Mouse (Mus musculus): ENCODE results near the gene Ndufa1. TPM values are rescaled to one million over a fixed set of nuclear protein-coding genes. Genes with fewer than 3 reads are reported as not detected.
"Not testable (repeated sequence)": the region's sequence is repeated elsewhere in the genome, so short reads cannot be mapped to it uniquely, and the experiment has no call there.

Ndufa1 gene
- polyA plus RNA-seq, 1 experiment from 2014 or later, result 382 TPM

DNA sequence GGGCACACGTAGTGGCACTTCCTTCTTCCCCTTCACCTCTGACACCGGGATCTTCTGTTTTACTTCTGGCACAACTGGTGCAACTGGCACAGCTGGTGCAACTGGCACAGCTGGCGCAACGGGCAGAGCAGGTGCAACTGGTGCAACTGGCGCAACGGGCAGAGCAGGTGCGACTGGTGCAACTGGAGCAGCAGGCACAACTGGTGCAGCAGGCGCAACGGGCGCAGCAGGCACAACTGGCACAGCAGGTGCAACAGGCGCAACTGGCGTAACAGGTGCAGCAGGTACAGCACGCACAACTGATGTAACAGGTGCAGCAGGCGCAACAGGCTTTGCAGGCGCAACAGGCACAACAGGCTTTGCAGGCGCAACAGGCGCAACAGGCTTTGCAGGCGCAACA lies 27.8 kb downstream of the Ndufa1 start:
- no peaks in the 10 kb centered on the region for H3K27me3 ChIP-seq (replicated peaks; ENCODE audit: control insufficient read depth, insufficient read depth, low read length)
- WGBS, result 76% methylated on average over 18 of the region's 18 CpGs
- no peak overlapping the region for H3K4me2 ChIP-seq (ENCODE audit: low read depth, low read length)
- no peak overlapping the region for H3K4me3 ChIP-seq (ENCODE audit: low read length)
- no peak overlapping the region for H3K27ac ChIP-seq (ENCODE audit: low read length)
- H3K36me3 ChIP-seq (ENCODE audit: control insufficient read depth, insufficient read depth, low read length), result no peaks in the 10 kb centered on the region
- no peak for ATAC-seq
- H3K9ac ChIP-seq (ENCODE audit: low read depth, low read length), result no peak overlapping the region
- no peaks in the 10 kb centered on the region for H3K9me3 ChIP-seq (ENCODE audit: control insufficient read depth, low read length)
- H3K4me1 ChIP-seq (ENCODE audit: control insufficient read depth, insufficient read depth, low read length), result no peaks in the 10 kb centered on the region

DNA sequence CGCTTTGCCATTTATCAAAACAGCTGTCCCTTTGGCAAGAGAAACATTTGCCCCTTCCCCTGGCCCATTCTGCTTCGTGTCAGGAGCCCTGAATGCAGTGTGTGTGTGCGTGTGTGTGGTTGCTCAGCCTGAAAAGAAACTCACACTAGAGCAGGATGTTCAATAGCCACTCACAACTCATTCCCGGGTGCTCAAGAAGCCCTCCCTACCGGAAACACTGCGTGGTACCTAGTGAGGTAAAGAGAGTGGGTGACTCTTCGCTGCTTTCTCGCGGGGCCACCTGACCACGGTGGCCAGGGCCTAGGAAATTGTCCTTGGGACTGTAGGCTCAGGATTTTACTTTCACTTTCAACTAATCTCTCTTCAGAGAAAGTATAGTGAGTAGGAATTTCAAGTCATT lies 29.8 kb downstream of the Ndufa1 start:
- Histone ChIP-seq H3K9me3 (ENCODE audit: control insufficient read depth, low read length) (no peaks in the 10 kb centered on the region), H3K27ac (ENCODE audit: low read length) (no peak overlapping the region), H3K4me2 (ENCODE audit: low read depth, low read length) (no peak overlapping the region), H3K4me3 (ENCODE audit: low read length) (no peak overlapping the region), H3K4me1 (ENCODE audit: control insufficient read depth, insufficient read depth, low read length) (no peaks in the 10 kb centered on the region), H3K9ac (ENCODE audit: low read depth, low read length) (no peak overlapping the region), H3K27me3 (replicated peaks; ENCODE audit: control insufficient read depth, insufficient read depth, low read length) (no peaks in the 10 kb centered on the region), H3K36me3 (ENCODE audit: control insufficient read depth, insufficient read depth, low read length) (no peaks in the 10 kb centered on the region)
- 71% methylated on average over 10 of the region's 10 CpGs for WGBS
- no peak for ATAC-seq

DNA sequence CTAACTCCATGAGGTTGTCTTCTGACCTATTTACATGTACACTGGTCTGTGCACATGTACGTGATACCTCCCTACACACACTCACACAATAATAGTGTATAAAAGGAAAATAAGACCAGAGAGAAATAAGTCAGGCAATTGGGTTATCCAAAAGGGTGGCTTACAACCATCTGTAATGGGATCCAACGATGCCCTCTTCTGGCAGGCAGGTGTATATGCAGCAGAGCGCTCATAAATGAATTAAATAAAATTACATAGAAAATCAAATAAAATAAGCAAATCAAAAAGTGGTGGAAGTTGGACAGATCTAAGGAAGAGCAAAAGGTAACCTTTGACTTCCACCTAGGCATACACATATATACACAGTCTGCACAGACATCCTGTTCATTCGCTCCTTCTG lies 33.1 kb downstream of the Ndufa1 start:
- Histone ChIP-seq H3K27me3 (replicated peaks; ENCODE audit: control insufficient read depth, insufficient read depth, low read length) (no peaks in the 10 kb centered on the region), H3K4me3 (ENCODE audit: low read length) (no peak overlapping the region), H3K9ac (ENCODE audit: low read depth, low read length) (no peak overlapping the region), H3K4me1 (ENCODE audit: control insufficient read depth, insufficient read depth, low read length) (no peaks in the 10 kb centered on the region), H3K36me3 (ENCODE audit: control insufficient read depth, insufficient read depth, low read length) (no peaks in the 10 kb centered on the region), H3K9me3 (ENCODE audit: control insufficient read depth, low read length) (no peaks in the 10 kb centered on the region), H3K4me2 (ENCODE audit: low read depth, low read length) (no peak overlapping the region), H3K27ac (ENCODE audit: low read length) (no peak overlapping the region)
- no peak for ATAC-seq
- WGBS, result 64% methylated on average over 4 of the region's 4 CpGs

DNA sequence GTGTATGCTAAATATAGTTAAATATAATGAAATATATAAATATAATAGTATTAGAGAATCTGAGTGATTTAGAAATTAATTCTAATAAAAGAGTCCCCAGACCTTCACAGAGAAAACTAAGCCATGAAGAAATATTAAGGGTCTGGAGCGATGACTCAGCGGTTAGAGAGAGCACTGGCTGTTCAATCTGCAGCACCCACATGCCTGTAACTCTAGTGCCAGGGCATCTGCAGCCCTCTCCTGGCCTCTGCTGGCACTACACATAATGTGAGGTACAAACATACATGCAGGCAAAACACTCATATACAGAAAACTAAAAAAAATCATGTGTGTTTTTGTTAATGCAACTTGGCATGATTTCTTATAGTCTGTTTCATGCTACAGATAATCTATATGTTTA lies 46.0 kb downstream of the Ndufa1 start:
- H3K4me3 ChIP-seq (ENCODE audit: low read length), result no peak overlapping the region
- WGBS, result 98% methylated on average over 2 of the region's 2 CpGs
- no peak overlapping the region for H3K27ac ChIP-seq (ENCODE audit: low read length)
- H3K4me1 ChIP-seq (ENCODE audit: control insufficient read depth, insufficient read depth, low read length), result no peaks in the 10 kb centered on the region
- H3K9me3 ChIP-seq (ENCODE audit: control insufficient read depth, low read length), result no peaks in the 10 kb centered on the region
- no peaks in the 10 kb centered on the region for H3K36me3 ChIP-seq (ENCODE audit: control insufficient read depth, insufficient read depth, low read length)
- ATAC-seq, result no peak
- no peak overlapping the region for H3K4me2 ChIP-seq (ENCODE audit: low read depth, low read length)
- no peaks in the 10 kb centered on the region for H3K27me3 ChIP-seq (replicated peaks; ENCODE audit: control insufficient read depth, insufficient read depth, low read length)
- H3K9ac ChIP-seq (ENCODE audit: low read depth, low read length), result no peak overlapping the region

DNA sequence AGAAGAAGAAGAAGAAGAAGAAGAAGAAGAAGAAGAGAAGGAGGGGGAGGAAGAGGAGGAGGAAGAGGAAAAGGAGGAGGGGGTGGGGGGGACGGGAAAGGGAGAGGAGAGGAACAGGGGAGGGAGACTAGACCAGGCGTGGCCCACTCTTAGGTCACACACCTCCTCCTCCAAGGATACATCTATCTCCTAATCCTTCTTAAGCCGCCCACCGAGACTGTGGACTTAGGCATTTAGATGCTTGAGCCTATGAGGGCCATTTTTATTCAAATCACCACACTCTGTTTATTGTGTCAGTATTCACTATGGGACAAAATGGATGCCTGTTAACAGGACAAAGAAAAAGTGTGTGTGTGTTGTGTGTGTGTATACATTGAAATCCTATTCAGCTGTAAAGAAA lies 46.5 kb downstream of the Ndufa1 start:
- H3K4me2 ChIP-seq (ENCODE audit: low read depth, low read length); H3K36me3 ChIP-seq (ENCODE audit: control insufficient read depth, insufficient read depth, low read length); H3K27me3 ChIP-seq (replicated peaks; ENCODE audit: control insufficient read depth, insufficient read depth, low read length); ATAC-seq; H3K27ac ChIP-seq (ENCODE audit: low read length); H3K4me3 ChIP-seq (ENCODE audit: low read length); H3K9me3 ChIP-seq (ENCODE audit: control insufficient read depth, low read length); H3K4me1 ChIP-seq (ENCODE audit: control insufficient read depth, insufficient read depth, low read length); H3K9ac ChIP-seq (ENCODE audit: low read depth, low read length): not testable (repeated sequence)
- WGBS, result 71% methylated on average over 1 of the region's 4 CpGs

DNA sequence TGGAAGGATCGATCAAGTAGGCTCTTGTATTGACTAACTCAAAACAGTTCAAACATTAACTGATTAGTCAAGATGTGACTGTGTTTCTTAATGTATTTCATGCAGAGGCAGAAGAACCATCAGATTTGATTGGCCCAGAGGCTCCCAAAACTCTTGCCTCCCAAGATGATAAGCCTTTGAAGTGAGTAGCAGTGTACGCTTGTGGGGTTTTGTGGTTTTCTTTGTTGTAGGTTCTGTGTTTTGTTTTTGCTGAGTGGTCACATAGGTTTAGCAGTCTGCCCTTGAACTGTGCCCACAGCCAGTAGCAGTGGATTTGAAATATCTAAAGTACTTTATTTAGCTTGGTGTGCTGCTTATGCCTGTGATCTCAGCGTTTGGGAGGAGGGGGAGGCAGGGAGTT lies 49.2 kb downstream of the Ndufa1 start:
- no peak overlapping the region for H3K27ac ChIP-seq (ENCODE audit: low read length)
- H3K4me1 ChIP-seq (ENCODE audit: control insufficient read depth, insufficient read depth, low read length), result no peaks in the 10 kb centered on the region
- no peak overlapping the region for H3K9ac ChIP-seq (ENCODE audit: low read depth, low read length)
- WGBS, result 86% methylated on average over 3 of the region's 3 CpGs
- no peaks in the 10 kb centered on the region for H3K36me3 ChIP-seq (ENCODE audit: control insufficient read depth, insufficient read depth, low read length)
- H3K27me3 ChIP-seq (replicated peaks; ENCODE audit: control insufficient read depth, insufficient read depth, low read length), result no peaks in the 10 kb centered on the region
- H3K4me3 ChIP-seq (ENCODE audit: low read length), result no peak overlapping the region
- ATAC-seq, result no peak
- H3K9me3 ChIP-seq (ENCODE audit: control insufficient read depth, low read length), result no peaks in the 10 kb centered on the region
- H3K4me2 ChIP-seq (ENCODE audit: low read depth, low read length), result no peak overlapping the region

Other genes starting within 250 kb of the Ndufa1 start
- 11.0 and 12.1 TPM in 2 replicates for gene Sept6, start 199.4 kb downstream of the Ndufa1 start, polyA plus RNA-seq (2015; fragmentation: Nextera tagmentation; extraction: Ambion mirVana)
- gene Sowahd, start 142.3 kb downstream of the Ndufa1 start, polyA plus RNA-seq (2015; fragmentation: Nextera tagmentation; extraction: Ambion mirVana), result 0.11 TPM in 2 replicates
- gene Rpl39, start 105.8 kb downstream of the Ndufa1 start, polyA plus RNA-seq (2015; fragmentation: Nextera tagmentation; extraction: Ambion mirVana), result 429 and 442 TPM in 2 replicates
- gene Upf3b, start 80.8 kb downstream of the Ndufa1 start, polyA plus RNA-seq (2015; fragmentation: Nextera tagmentation; extraction: Ambion mirVana), result 12.1 and 14.2 TPM in 2 replicates
- 10.8 and 10.9 TPM in 2 replicates for gene Nkap, start 64.4 kb downstream of the Ndufa1 start, polyA plus RNA-seq (2015; fragmentation: Nextera tagmentation; extraction: Ambion mirVana)
- not detected in 2 replicates for gene Akap14, start 22.3 kb downstream of the Ndufa1 start, polyA plus RNA-seq (2015; fragmentation: Nextera tagmentation; extraction: Ambion mirVana)
- 7.6 and 8.1 TPM in 2 replicates for gene Rnf113a1, start 82 bp upstream of the Ndufa1 start, polyA plus RNA-seq (2015; fragmentation: Nextera tagmentation; extraction: Ambion mirVana)
- not detected in 2 replicates for gene Gm9, start 19.9 kb upstream of the Ndufa1 start, polyA plus RNA-seq (2015; fragmentation: Nextera tagmentation; extraction: Ambion mirVana)
- gene Rhox1, start 31.1 kb upstream of the Ndufa1 start, polyA plus RNA-seq (2015; fragmentation: Nextera tagmentation; extraction: Ambion mirVana), result not detected in 2 replicates
- not detected in 2 replicates for gene Rhox2a, start 53.8 kb upstream of the Ndufa1 start, polyA plus RNA-seq (2015; fragmentation: Nextera tagmentation; extraction: Ambion mirVana)
- not detected in 2 replicates for gene Rhox3a, start 58.8 kb upstream of the Ndufa1 start, polyA plus RNA-seq (2015; fragmentation: Nextera tagmentation; extraction: Ambion mirVana)
- gene Rhox4a, start 74.2 kb upstream of the Ndufa1 start, polyA plus RNA-seq (2015; fragmentation: Nextera tagmentation; extraction: Ambion mirVana), result not detected in 2 replicates
- gene Rhox3a2, start 188.9 kb upstream of the Ndufa1 start, polyA plus RNA-seq (2015; fragmentation: Nextera tagmentation; extraction: Ambion mirVana), result not detected in 2 replicates
- not detected in 2 replicates for gene Rhox4a2, start 199.7 kb upstream of the Ndufa1 start, polyA plus RNA-seq (2015; fragmentation: Nextera tagmentation; extraction: Ambion mirVana)
- not detected in 2 replicates for gene Rhox2b, start 220.9 kb upstream of the Ndufa1 start, polyA plus RNA-seq (2015; fragmentation: Nextera tagmentation; extraction: Ambion mirVana)
- not detected in 2 replicates for gene Rhox4b, start 241.3 kb upstream of the Ndufa1 start, polyA plus RNA-seq (2015; fragmentation: Nextera tagmentation; extraction: Ambion mirVana)